Mouse (Mus musculus): ENCODE data around the gene Nfkbil1.

Nfkbil1 gene

GRCm38 (mm10) chr17:35254241-35255098 is 18.9 kb upstream of the Nfkbil1 start:
- peak; percentile 76 for DNase-seq (ENCODE audit: low read depth)

GRCm38 (mm10) chr17:35253293-35254093 is 17.9 kb upstream of the Nfkbil1 start:
- no peak for DNase-seq (ENCODE audit: low read depth)

- no peak for DNase-seq (ENCODE audit: low read depth)
Observed at GRCm38 (mm10) chr17:35252619-35253292, 17.2 kb upstream of the Nfkbil1 start.

GRCm38 (mm10) chr17:35251981-35252380 is 16.4 kb upstream of the Nfkbil1 start:
- DNase-seq (ENCODE audit: low read depth) = no peak

- DNase-seq (ENCODE audit: low read depth) = no peak
Observed at GRCm38 (mm10) chr17:35251162-35251719, 15.6 kb upstream of the Nfkbil1 start.

- DNase-seq (ENCODE audit: low read depth) = no peak
Observed at GRCm38 (mm10) chr17:35250348-35251120, 14.9 kb upstream of the Nfkbil1 start.

GRCm38 (mm10) chr17:35249451-35250197 is 14.0 kb upstream of the Nfkbil1 start:
- DNase-seq (ENCODE audit: low read depth) = no peak

GRCm38 (mm10) chr17:35248986-35249385 is 13.4 kb upstream of the Nfkbil1 start:
- no peak for DNase-seq (ENCODE audit: low read depth)

GRCm38 (mm10) chr17:35247144-35247543 is 11.6 kb upstream of the Nfkbil1 start:
- DNase-seq (ENCODE audit: low read depth) = no peak

GRCm38 (mm10) chr17:35245731-35246623 is 10.4 kb upstream of the Nfkbil1 start:
- peak; percentile 66 for DNase-seq (ENCODE audit: low read depth)

- DNase-seq (ENCODE audit: low read depth) = no peak
Observed at GRCm38 (mm10) chr17:35244999-35245398, 9.4 kb upstream of the Nfkbil1 start.

- DNase-seq (ENCODE audit: low read depth) = peak; percentile 81
Observed at GRCm38 (mm10) chr17:35243086-35243485, 7.5 kb upstream of the Nfkbil1 start.

GRCm38 (mm10) chr17:35242015-35242941 is 6.7 kb upstream of the Nfkbil1 start:
- peak; percentile 88 for DNase-seq (ENCODE audit: low read depth)

- DNase-seq (ENCODE audit: low read depth) = peak; percentile 98
Observed at GRCm38 (mm10) chr17:35241305-35242014, 5.9 kb upstream of the Nfkbil1 start, which contains the start of gene Ddx39b. Gene Ddx39b (plus strand): TSS chr17:35241746.

- DNase-seq (ENCODE audit: low read depth) = no peak
Observed at GRCm38 (mm10) chr17:35240384-35241304, 5.1 kb upstream of the Nfkbil1 start.

- no peak for DNase-seq (ENCODE audit: low read depth)
Observed at GRCm38 (mm10) chr17:35239700-35240099, 4.1 kb upstream of the Nfkbil1 start.

- DNase-seq (ENCODE audit: low read depth) = no peak
Observed at GRCm38 (mm10) chr17:35237504-35237903, 1.9 kb upstream of the Nfkbil1 start.

All from NIH3T3 (cell line).